Mouse (Mus musculus) midbrain, embryonic 14.5 days (tissue): ENCODE measurements around the gene Gm5269. TPM values are rescaled to one million over a fixed set of nuclear protein-coding genes. Genes with fewer than 3 reads are reported as not detected.
A peak's percentile ranks its signal among the peaks of the same experiment; 100 is the strongest.

Source experiments
- ATAC-seq: fragments of 200-750 bp; cut with Nextera tagmentation; 2 replicates; pipeline ENCODE4 v1.8.0; 2017; ENCODE audit warnings: moderate number of reproducible peaks, moderate library complexity; ENCODE audit not compliant: low FRiP score, low TSS enrichment
- DNase-seq: peaks from one replicate; pipeline ENCODE4 v3.0.0-alpha.2; 2015
- H3K27ac ChIP-seq: fragments of 300-500 bp; sonication (generic); replicated peaks from 2 replicates; pipeline ENCODE4 v1.5.1; 2014; ENCODE audit warnings: mild to moderate bottlenecking, low read depth, low read length, moderate library complexity
- H3K27me3 ChIP-seq: fragments of 300-500 bp; sonication (generic); 2 replicates; pipeline ENCODE4 v1.6.1; 2014; ENCODE audit warnings: low read length, control low read depth, mixed read lengths; ENCODE audit not compliant: control insufficient read depth, insufficient read depth
- H3K36me3 ChIP-seq: fragments of 300-500 bp; sonication (generic); 2 replicates; pipeline ENCODE4 v1.6.1; 2014; ENCODE audit warnings: low read length, control low read depth; ENCODE audit not compliant: control insufficient read depth, insufficient read depth
- H3K4me1 ChIP-seq: fragments of 300-500 bp; sonication (generic); 2 replicates; pipeline ENCODE4 v1.6.1; 2014; ENCODE audit warnings: mild to moderate bottlenecking, antibody characterized with exemption, low read length, control low read depth; ENCODE audit not compliant: control insufficient read depth, insufficient read depth
- H3K4me2 ChIP-seq: fragments of 300-500 bp; sonication (generic); 2 replicates; pipeline ENCODE4 v1.6.1; 2014; ENCODE audit warnings: mild to moderate bottlenecking, low read length, moderate library complexity
- H3K4me3 ChIP-seq: fragments of 300-500 bp; sonication (generic); replicated peaks from 2 replicates; pipeline ENCODE4 v1.5.1; 2014; ENCODE audit warnings: low read depth, low read length
- H3K9ac ChIP-seq: fragments of 300-500 bp; sonication (generic); replicated peaks from 2 replicates; pipeline ENCODE4 v1.6.1; 2014; ENCODE audit warnings: mild to moderate bottlenecking, low read length, moderate library complexity
- H3K9me3 ChIP-seq: fragments of 300-500 bp; sonication (generic); 2 replicates; pipeline ENCODE4 v1.6.1; 2016; ENCODE audit warnings: low read length, control low read depth, mixed read lengths; ENCODE audit not compliant: control insufficient read depth
- WGBS: fragments of 180-500 bp; shearing (Covaris S2); extraction: QIAGEN DNeasy Blood & Tissue Kit; methylation state at CpG from one replicate; pipeline ENCODE4 v1.1.7; 2014; 5-methylcytosine and 5-hydroxymethylcytosine counted together
- polyA plus RNA-seq: library from polyadenylated mRNA; unstranded; fragments of >200 nt; fragmentation: Nextera tagmentation; extraction: Ambion mirVana; gene quantifications from 2 replicates; pipeline ENCODE4 v1.2.1, GENCODE M21; 2014

Gene Gm5269
- polyA plus RNA-seq, 1 experiment from 2014 or later, result not detected

DNA sequence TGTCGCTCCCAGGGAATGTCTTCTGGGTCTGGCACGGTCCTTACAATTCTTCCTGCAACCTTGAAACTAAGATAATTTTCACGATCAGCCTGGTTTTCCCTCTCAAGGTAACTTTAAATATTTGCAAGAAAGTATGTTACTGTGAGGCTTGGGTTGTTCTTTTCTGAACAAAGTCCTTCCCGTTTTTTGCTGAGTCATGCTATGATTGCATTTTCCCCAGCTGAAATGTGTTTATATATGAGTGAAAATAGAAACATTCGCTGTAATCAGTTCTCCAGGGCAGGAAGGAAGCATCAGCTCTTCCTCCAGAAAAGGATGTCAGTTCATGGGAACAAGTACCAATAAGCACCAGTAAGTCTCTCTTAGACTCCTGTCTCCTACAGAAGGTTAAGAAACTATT lies 29.7 kb downstream of the Gm5269 start:
- 83% methylated on average over 5 of the region's 5 CpGs for WGBS
- ATAC-seq (no peak), DNase-seq (peak; percentile 9)
- Histone ChIP-seq H3K4me2 (no peak overlapping the region), H3K9ac (no peak overlapping the region), H3K36me3 (no peaks in the 10 kb centered on the region), H3K4me1 (no peaks in the 10 kb centered on the region), H3K27me3 (no peaks in the 10 kb centered on the region), H3K4me3 (no peak overlapping the region), H3K9me3 (no peaks in the 10 kb centered on the region), H3K27ac (no peak overlapping the region)

DNA sequence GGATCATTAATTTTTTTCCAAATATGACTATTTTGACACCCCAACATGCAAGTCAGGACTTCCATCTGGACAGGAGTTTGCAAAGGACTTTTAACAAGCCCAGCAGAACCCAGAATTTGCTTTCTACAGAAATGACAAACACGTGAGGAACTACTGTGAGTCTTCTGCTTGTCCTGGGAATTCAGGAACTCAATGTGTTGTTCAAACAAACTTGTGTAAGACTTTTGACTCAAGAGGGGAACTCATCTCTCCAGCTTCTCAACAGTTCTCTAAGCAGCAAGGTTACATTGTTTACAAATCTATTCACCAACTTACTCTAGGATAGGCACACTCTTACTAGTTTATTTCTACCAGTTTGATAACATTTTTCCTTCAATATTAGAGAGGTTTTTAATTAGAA lies 32.0 kb downstream of the Gm5269 start:
- H3K4me1 ChIP-seq, result no peaks in the 10 kb centered on the region
- no peak overlapping the region for H3K4me2 ChIP-seq
- H3K9me3 ChIP-seq, result no peaks in the 10 kb centered on the region
- H3K27ac ChIP-seq, result no peak overlapping the region
- no peak for ATAC-seq
- no peak for DNase-seq
- H3K4me3 ChIP-seq, result no peak overlapping the region
- no peak overlapping the region for H3K9ac ChIP-seq
- 75% methylated on average over 1 of the region's 1 CpGs for WGBS
- H3K27me3 ChIP-seq, result no peaks in the 10 kb centered on the region
- H3K36me3 ChIP-seq, result no peaks in the 10 kb centered on the region

DNA sequence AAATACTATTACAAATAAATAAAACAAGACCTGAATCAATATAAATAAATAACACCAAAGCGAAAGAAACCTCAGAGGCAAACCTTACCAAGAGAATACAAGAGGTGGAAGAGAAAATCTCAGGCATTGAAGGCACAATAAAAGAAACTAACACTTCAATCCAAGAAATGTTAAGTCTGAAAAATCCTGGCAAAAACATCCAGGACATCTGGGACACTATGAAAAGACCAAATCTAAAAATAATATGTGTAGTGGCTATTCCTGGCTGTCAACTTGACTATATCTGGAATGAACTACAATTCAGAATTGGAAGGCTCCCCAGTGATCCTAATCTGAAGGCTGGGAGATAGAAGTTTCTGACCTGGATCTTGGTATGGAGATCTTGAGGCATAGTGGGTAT lies 44.6 kb downstream of the Gm5269 start:
- WGBS, result 92% methylated on average over 1 of the region's 1 CpGs
- Histone ChIP-seq H3K4me2 (no peak overlapping the region), H3K9me3 (no peaks in the 10 kb centered on the region), H3K4me1 (no peaks in the 10 kb centered on the region), H3K27ac (no peak overlapping the region), H3K36me3 (no peaks in the 10 kb centered on the region), H3K4me3 (no peak overlapping the region), H3K9ac (no peak overlapping the region), H3K27me3 (no peaks in the 10 kb centered on the region)
- ATAC-seq (no peak), DNase-seq (no peak)

Other genes with a start within 250 kb of the Gm5269 start
- 62.7 and 66.0 TPM in 2 replicates for gene Wdr75, start 95.1 kb downstream of the Gm5269 start, polyA plus RNA-seq
- 20.8 and 37.1 TPM in 2 replicates for gene Slc40a1, start 36.2 kb upstream of the Gm5269 start, polyA plus RNA-seq
- gene Dnah7b, start 176.0 kb upstream of the Gm5269 start, polyA plus RNA-seq, result 4.4 and 5.1 TPM in 2 replicates